Mouse (Mus musculus) layer of hippocampus, adult 8-10 months (tissue): ENCODE results near the gene Gm45140. TPM values are rescaled to one million over a fixed set of nuclear protein-coding genes. Genes with fewer than 3 reads are reported as not detected.

Experiments
- DNase-seq, 2 experiments: peaks; one replicate each; pipeline ENCODE4 v3.0.0; 2022; ENCODE audit warnings: low spot score in 2 of 2
- total RNA-seq, 4 experiments: library from RNA; stranded (reverse); gene quantifications; 2 replicates each; pipeline ENCODE4 v1.2.4; 2022

Gene Gm45140
- total RNA-seq, 4 experiments from 2014 or later = 0.49 to 3.8 (median 1.5) TPM

GRCm38 (mm10) chr6:87845031-87845695, 9.6 kb upstream of the Gm45140 start:
- no peak for DNase-seq

- no peak for DNase-seq
Measured at GRCm38 (mm10) chr6:87842254-87842653, 6.7 kb upstream of the Gm45140 start.

GRCm38 (mm10) chr6:87841635-87842034, 6.0 kb upstream of the Gm45140 start:
- no peak for DNase-seq

- no peak for DNase-seq
Measured at GRCm38 (mm10) chr6:87839797-87840341, 4.3 kb upstream of the Gm45140 start.

- peak; percentile 96 for DNase-seq
Measured at GRCm38 (mm10) chr6:87838551-87839197, 3.1 kb upstream of the Gm45140 start, which contains the start of gene Isy1. Gene Isy1 (minus strand): TSS chr6:87838798.

- no peak for DNase-seq
Measured at GRCm38 (mm10) chr6:87820366-87820765, 15.2 kb downstream of the Gm45140 start.

- no peak for DNase-seq
Measured at GRCm38 (mm10) chr6:87814486-87814885, 21.1 kb downstream of the Gm45140 start.

GRCm38 (mm10) chr6:87812656-87813055, 22.9 kb downstream of the Gm45140 start:
- DNase-seq = no peak

GRCm38 (mm10) chr6:87811675-87812338, 23.8 kb downstream of the Gm45140 start, which contains the start of gene Rab43:
Gene Rab43 (minus strand): TSS chr6:87812164.
- DNase-seq = peak; percentile 82

GRCm38 (mm10) chr6:87810713-87811669, 24.6 kb downstream of the Gm45140 start:
- peak; percentile 34 to 37 for DNase-seq

GRCm38 (mm10) chr6:87810311-87810710, 25.3 kb downstream of the Gm45140 start:
- no peak for DNase-seq

- DNase-seq = no peak
Measured at GRCm38 (mm10) chr6:87809651-87810161, 25.9 kb downstream of the Gm45140 start.

- DNase-seq = no peak
Measured at GRCm38 (mm10) chr6:87809144-87809543, 26.5 kb downstream of the Gm45140 start.

- DNase-seq = no peak
Measured at GRCm38 (mm10) chr6:87808521-87808920, 27.1 kb downstream of the Gm45140 start.

- DNase-seq = no peak
Measured at GRCm38 (mm10) chr6:87807735-87808440, 27.7 kb downstream of the Gm45140 start.

GRCm38 (mm10) chr6:87806857-87807256, 28.7 kb downstream of the Gm45140 start:
- DNase-seq = no peak

GRCm38 (mm10) chr6:87806028-87806427, 29.6 kb downstream of the Gm45140 start:
- DNase-seq = no peak

- no peak for DNase-seq
Measured at GRCm38 (mm10) chr6:87805448-87805847, 30.1 kb downstream of the Gm45140 start.

GRCm38 (mm10) chr6:87804886-87805285, 30.7 kb downstream of the Gm45140 start:
- DNase-seq = no peak

GRCm38 (mm10) chr6:87804036-87804435, 31.6 kb downstream of the Gm45140 start:
- DNase-seq = no peak
